Mouse (Mus musculus): ENCODE measurements at regions not wholly inside any gene's neighbourhood (a gene's known extent, or its start where the extent isn't known, plus 50 kb on each side); places are given as distances from the start of the nearest gene placed in this dataset.

DNA sequence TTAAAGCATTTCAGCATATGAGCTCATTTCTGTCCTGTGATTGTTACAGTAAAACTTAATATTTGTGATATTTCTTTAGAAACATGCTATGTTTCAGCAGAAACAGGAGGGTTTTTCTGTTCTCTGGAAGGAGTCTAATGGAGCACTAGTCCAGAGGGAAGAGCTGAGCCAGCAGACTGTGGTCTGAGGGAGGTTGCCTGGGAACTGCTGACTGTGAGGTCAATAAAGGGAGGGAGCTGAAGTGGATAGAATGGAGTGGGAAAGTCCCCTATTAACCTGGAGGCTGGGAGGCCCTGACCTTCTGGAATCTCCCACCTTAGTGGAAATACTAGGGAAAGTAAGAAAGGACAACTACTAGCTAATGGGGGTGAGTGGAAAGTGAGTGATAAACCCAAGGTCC lies 129.5 kb downstream of the Ogfrl1 start:
- TF ChIP-seq CTCF (IDR thresholded peaks at IDR 0.05; ENCODE audit: extremely low read depth, insufficient read depth, low read length) = no peak
- no peak for TF ChIP-seq POLR2A (IDR thresholded peaks at IDR 0.05; ENCODE audit: extremely low read depth, insufficient read depth, low read length)
